Mouse (Mus musculus): ENCODE data around the gene Rgl2. TPM values are rescaled to one million over a fixed set of nuclear protein-coding genes. Genes with fewer than 3 reads are reported as not detected.
"Not testable (repeated sequence)": the region's sequence is repeated elsewhere in the genome, so short reads cannot be mapped to it uniquely, and the experiment has no call there.

The Rgl2 gene
- total and polyA plus RNA-seq, 3 experiments = 27.0 to 145 (median 35.5) TPM

DNA sequence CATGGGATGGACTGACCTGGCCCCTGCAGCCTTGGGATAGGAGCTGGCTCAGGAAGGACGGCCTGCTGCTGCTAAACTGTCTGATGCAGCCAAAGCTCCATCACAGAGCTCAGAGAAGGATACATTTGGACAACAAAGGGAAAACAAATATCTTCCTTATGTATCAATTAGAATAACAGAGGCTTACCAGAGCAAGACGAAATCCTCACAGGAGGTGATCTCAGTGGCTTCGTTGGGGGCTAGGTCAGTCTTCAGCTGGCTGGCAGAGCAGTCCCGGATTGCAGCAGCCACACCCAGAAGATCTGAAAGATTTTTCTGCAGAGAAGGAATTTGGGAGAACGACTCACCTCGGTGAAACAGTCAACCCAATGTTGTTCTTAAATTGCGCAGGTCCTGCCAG is 36.9 kb upstream of the Rgl2 start:
- TF ChIP-seq CTCF (IDR thresholded peaks at IDR 0.05; ENCODE audit: low read depth, low read length) = no peak
- TF ChIP-seq TAL1 (conservative IDR thresholded peaks at IDR 0.05; ENCODE audit: low read depth, low read length) = no peak
- TF ChIP-seq GATA2 (IDR thresholded peaks at IDR 0.05; ENCODE audit: borderline replicate concordance, low read depth, low read length) = no peak
- DNase-seq (ENCODE audit: low spot score) (no peak), ATAC-seq (ENCODE audit: extremely low read depth, insufficient number of reproducible peaks, low FRiP score, poor library complexity, severe bottlenecking) (no peak)
- Histone ChIP-seq H3K4me3 (ENCODE audit: low read depth, low read length) (no peak overlapping the region), H3K36me3 (replicated peaks) (peaks cover 6% of the 10 kb centered on the region), H3K4me1 (ENCODE audit: insufficient read depth, low read depth, low read length) (peaks cover 23% of the 10 kb centered on the region), H3K9me3 (replicated peaks) (no peaks in the 10 kb centered on the region), H3K27me3 (ENCODE audit: insufficient read depth, low read length) (no peaks in the 10 kb centered on the region)

GRCm38 (mm10) chr17:33893011-33893410 is 36.3 kb upstream of the Rgl2 start:
- not testable (repeated sequence) for ATAC-seq (ENCODE audit: extremely low read depth, insufficient number of reproducible peaks, low FRiP score, poor library complexity, severe bottlenecking); H3K27me3 ChIP-seq (ENCODE audit: insufficient read depth, low read length); DNase-seq (ENCODE audit: low spot score); H3K4me3 ChIP-seq (ENCODE audit: low read depth, low read length); H3K9me3 ChIP-seq (replicated peaks); H3K36me3 ChIP-seq (replicated peaks)
- H3K4me1 ChIP-seq (ENCODE audit: insufficient read depth, low read depth, low read length) = peaks cover 23% of the 10 kb centered on the region

GRCm38 (mm10) chr17:33897114-33897794 is 32.1 kb upstream of the Rgl2 start:
- no peaks in the 10 kb centered on the region for H3K36me3 ChIP-seq (replicated peaks)
- H3K4me3 ChIP-seq (ENCODE audit: low read depth, low read length) = no peak overlapping the region
- TF ChIP-seq GATA2 (IDR thresholded peaks at IDR 0.05; ENCODE audit: borderline replicate concordance, low read depth, low read length) = no peak
- TF ChIP-seq CTCF (IDR thresholded peaks at IDR 0.05; ENCODE audit: low read depth, low read length) = no peak; the same call in 1 of the 2 replicates
- no peak for TF ChIP-seq GATA1 (IDR thresholded peaks at IDR 0.05; ENCODE audit: borderline replicate concordance, low read length)
- TF ChIP-seq POLR2AphosphoS5 (IDR thresholded peaks at IDR 0.05; ENCODE audit: insufficient replicate concordance, low read depth, low read length) = no peak
- TF ChIP-seq TAL1 (conservative IDR thresholded peaks at IDR 0.05; ENCODE audit: low read depth, low read length) = no peak
- ATAC-seq (ENCODE audit: extremely low read depth, insufficient number of reproducible peaks, low FRiP score, poor library complexity, severe bottlenecking) (no peak), DNase-seq (ENCODE audit: low spot score) (no peak)
- no peaks in the 10 kb centered on the region for H3K9me3 ChIP-seq (replicated peaks)
- no peaks in the 10 kb centered on the region for H3K27me3 ChIP-seq (ENCODE audit: insufficient read depth, low read length)
- H3K4me1 ChIP-seq (ENCODE audit: insufficient read depth, low read depth, low read length) = peaks cover 50% of the 10 kb centered on the region

GRCm38 (mm10) chr17:33898193-33898592 is 31.1 kb upstream of the Rgl2 start:
- not testable (repeated sequence) for H3K9me3 ChIP-seq (replicated peaks)

DNA sequence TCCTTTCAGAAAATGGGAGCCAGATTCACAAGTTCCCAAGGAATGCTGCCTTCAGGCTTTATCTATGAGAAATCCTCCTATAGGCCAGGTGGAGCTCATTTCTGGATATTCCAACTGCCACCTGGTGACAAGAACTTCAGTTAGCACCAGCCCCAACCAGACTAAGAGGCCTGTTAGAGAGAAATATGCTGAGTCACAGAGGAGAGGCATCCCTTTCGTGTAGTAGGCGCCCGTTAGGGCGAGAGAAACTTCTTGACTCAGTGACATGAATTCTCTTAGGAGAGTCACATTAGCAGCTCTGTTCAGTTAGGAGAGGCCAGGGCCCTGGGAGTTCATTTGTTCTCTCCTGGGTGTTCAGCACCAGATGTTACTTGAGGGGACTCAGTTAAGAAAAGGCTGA is 29.7 kb upstream of the Rgl2 start:
- Histone ChIP-seq H3K9me3 (replicated peaks) (no peaks in the 10 kb centered on the region), H3K4me3 (ENCODE audit: low read depth, low read length) (no peak overlapping the region), H3K27me3 (ENCODE audit: insufficient read depth, low read length) (no peaks in the 10 kb centered on the region), H3K36me3 (replicated peaks) (no peaks in the 10 kb centered on the region), H3K4me1 (ENCODE audit: insufficient read depth, low read depth, low read length) (peaks cover 71% of the 10 kb centered on the region)
- ATAC-seq (ENCODE audit: extremely low read depth, insufficient number of reproducible peaks, low FRiP score, poor library complexity, severe bottlenecking) = peak; percentile 61
- no peak for TF ChIP-seq CTCF (IDR thresholded peaks at IDR 0.05; ENCODE audit: low read depth, low read length)
- no peak for TF ChIP-seq GATA2 (IDR thresholded peaks at IDR 0.05; ENCODE audit: borderline replicate concordance, low read depth, low read length)
- no peak for TF ChIP-seq TAL1 (conservative IDR thresholded peaks at IDR 0.05; ENCODE audit: low read depth, low read length)
- no peak for TF ChIP-seq GATA1 (IDR thresholded peaks at IDR 0.05; ENCODE audit: borderline replicate concordance, low read length)
- TF ChIP-seq POLR2AphosphoS5 (IDR thresholded peaks at IDR 0.05; ENCODE audit: insufficient replicate concordance, low read depth, low read length) = no peak
- DNase-seq (ENCODE audit: low spot score) = no peak

More at GRCm38 (mm10) chr17:33898193-33898592, 31.1 kb upstream of the Rgl2 start:
- not testable (repeated sequence) for H3K27me3 ChIP-seq (ENCODE audit: insufficient read depth, low read length); H3K4me3 ChIP-seq (ENCODE audit: low read depth, low read length); ATAC-seq (ENCODE audit: extremely low read depth, insufficient number of reproducible peaks, low FRiP score, poor library complexity, severe bottlenecking); DNase-seq (ENCODE audit: low spot score); H3K36me3 ChIP-seq (replicated peaks)
- H3K4me1 ChIP-seq (ENCODE audit: insufficient read depth, low read depth, low read length) = peaks cover 59% of the 10 kb centered on the region

GRCm38 (mm10) chr17:33900281-33900988 is 28.9 kb upstream of the Rgl2 start:
- TF ChIP-seq CTCF (IDR thresholded peaks at IDR 0.05; ENCODE audit: low read depth, low read length) (no peak), GATA2 (IDR thresholded peaks at IDR 0.05; ENCODE audit: borderline replicate concordance, low read depth, low read length) (no peak), TAL1 (conservative IDR thresholded peaks at IDR 0.05; ENCODE audit: low read depth, low read length) (no peak), POLR2AphosphoS5 (IDR thresholded peaks at IDR 0.05; ENCODE audit: insufficient replicate concordance, low read depth, low read length) (no peak)
- no peaks in the 10 kb centered on the region for H3K36me3 ChIP-seq (replicated peaks)
- no peaks in the 10 kb centered on the region for H3K27me3 ChIP-seq (ENCODE audit: insufficient read depth, low read length)
- H3K9me3 ChIP-seq (replicated peaks) = no peaks in the 10 kb centered on the region
- ATAC-seq (ENCODE audit: extremely low read depth, insufficient number of reproducible peaks, low FRiP score, poor library complexity, severe bottlenecking) = no peak
- H3K4me3 ChIP-seq (ENCODE audit: low read depth, low read length) = no peak overlapping the region; the same call in 1 of the 2 replicates
- DNase-seq (ENCODE audit: low spot score) = no peak
- peaks cover 73% of the 10 kb centered on the region for H3K4me1 ChIP-seq (ENCODE audit: insufficient read depth, low read depth, low read length)

DNA sequence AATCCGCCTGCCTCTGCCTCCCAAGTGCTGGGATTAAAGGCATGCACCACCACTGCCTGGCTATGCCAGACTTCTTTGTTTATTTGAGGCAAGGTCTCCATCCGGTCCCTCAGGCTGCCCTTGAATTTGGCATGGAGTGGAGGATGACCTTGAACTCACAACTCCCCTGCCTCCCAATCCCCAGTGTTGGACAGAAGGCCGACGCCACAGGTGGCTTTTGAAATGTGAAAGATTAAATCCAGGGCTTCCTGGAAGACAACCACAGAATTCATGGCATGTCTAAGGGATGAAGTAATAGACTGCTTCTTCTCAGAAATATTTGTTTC is 28.4 kb upstream of the Rgl2 start:
- H3K4me3 ChIP-seq (ENCODE audit: low read depth, low read length) = no peak overlapping the region
- no peaks in the 10 kb centered on the region for H3K36me3 ChIP-seq (replicated peaks)
- DNase-seq (ENCODE audit: low spot score) = no peak
- ATAC-seq (ENCODE audit: extremely low read depth, insufficient number of reproducible peaks, low FRiP score, poor library complexity, severe bottlenecking) = no peak
- no peaks in the 10 kb centered on the region for H3K9me3 ChIP-seq (replicated peaks)
- no peak for TF ChIP-seq CTCF (IDR thresholded peaks at IDR 0.05; ENCODE audit: low read depth, low read length)
- TF ChIP-seq POLR2AphosphoS5 (IDR thresholded peaks at IDR 0.05; ENCODE audit: insufficient replicate concordance, low read depth, low read length) = no peak
- TF ChIP-seq GATA1 (IDR thresholded peaks at IDR 0.05; ENCODE audit: borderline replicate concordance, low read length) = no peak
- no peak for TF ChIP-seq TAL1 (conservative IDR thresholded peaks at IDR 0.05; ENCODE audit: low read depth, low read length)
- no peak for TF ChIP-seq GATA2 (IDR thresholded peaks at IDR 0.05; ENCODE audit: borderline replicate concordance, low read depth, low read length)
- peaks cover 71% of the 10 kb centered on the region for H3K4me1 ChIP-seq (ENCODE audit: insufficient read depth, low read depth, low read length)
- no peaks in the 10 kb centered on the region for H3K27me3 ChIP-seq (ENCODE audit: insufficient read depth, low read length)

Measured in G1E (cell line).